Mouse (Mus musculus): Measurements from ENCODE around the gene Trmt1. TPM values are rescaled to one million over a fixed set of nuclear protein-coding genes. Genes with fewer than 3 reads are reported as not detected.

The Trmt1 gene
- total and polyA plus RNA-seq, 3 experiments: 77.0 to 160 (median 157) TPM

DNA sequence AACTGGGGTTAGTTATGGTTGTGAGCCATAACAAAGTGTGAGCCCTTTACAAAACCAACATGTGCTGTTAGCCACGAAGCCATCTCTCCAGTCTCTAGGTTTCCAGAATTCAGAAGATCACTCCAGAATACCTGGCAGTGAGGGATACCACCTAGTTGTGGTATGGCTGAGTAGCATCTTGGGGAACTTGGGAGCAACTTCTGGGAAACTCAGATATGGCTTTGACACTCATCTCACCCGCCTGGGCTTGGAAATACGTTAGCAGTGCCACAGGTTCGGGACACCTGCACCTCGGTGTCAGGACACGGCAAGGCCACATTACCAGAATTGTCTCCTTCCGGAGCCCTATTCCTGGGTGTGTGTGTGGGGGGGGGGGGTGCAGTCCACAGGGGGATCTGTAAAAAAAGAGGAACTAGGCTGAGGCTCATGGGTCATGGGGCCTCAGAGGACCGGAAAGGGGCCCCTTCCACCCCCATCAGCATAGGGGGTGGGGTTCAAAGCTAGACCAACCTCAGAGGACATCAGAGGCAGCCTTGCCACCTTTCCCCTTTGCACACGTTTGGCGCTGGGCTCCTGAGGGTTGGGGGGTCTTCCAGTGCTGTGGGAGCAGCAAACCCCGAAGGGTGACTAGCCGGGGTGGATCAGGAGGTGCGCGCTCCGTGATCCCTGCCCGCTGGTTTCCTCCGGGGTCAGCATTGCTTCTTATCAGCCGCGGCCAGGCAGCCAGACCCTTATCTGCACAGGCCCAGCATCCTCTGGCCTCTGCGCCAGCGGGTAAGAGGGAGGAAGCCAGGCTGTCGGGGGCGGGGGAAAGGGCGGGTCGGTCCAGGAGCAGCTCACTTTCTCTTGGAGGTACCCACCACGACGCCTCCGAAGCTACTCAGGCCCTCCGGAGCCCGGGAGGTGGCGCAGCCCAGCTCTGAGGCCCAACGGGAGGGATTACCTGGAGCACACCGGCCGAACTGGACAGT is 15.1 kb downstream of the Trmt1 start, which contains the start of gene Lyl1 (continued):
- TF ChIP-seq USF1 (IDR thresholded peaks at IDR 0.05; ENCODE audit: low read depth, low read length): peak; percentile 39
- peak; percentile 96 for TF ChIP-seq POLR2AphosphoS2 (IDR thresholded peaks at IDR 0.05; ENCODE audit: low read depth, low read length)
- no peak for TF ChIP-seq USF2 (conservative IDR thresholded peaks at IDR 0.05; ENCODE audit: low read depth, low read length)
- peak; percentile 93 for TF ChIP-seq ZMIZ1 (IDR thresholded peaks at IDR 0.05; ENCODE audit: low read depth, low read length)
- peak; percentile 81 for TF ChIP-seq ETS1 (conservative IDR thresholded peaks at IDR 0.05; ENCODE audit: low read depth, low read length)
- peak; percentile 63 for TF ChIP-seq HCFC1 (IDR thresholded peaks at IDR 0.05; ENCODE audit: low read depth, low read length)
- TF ChIP-seq ZC3H11A (IDR thresholded peaks at IDR 0.05; ENCODE audit: low read depth, low read length): no peak
- no peak for TF ChIP-seq ZKSCAN1 (IDR thresholded peaks at IDR 0.05; ENCODE audit: borderline replicate concordance, low read depth, low read length)
- TF ChIP-seq BHLHE40 (IDR thresholded peaks at IDR 0.05; ENCODE audit: low read depth, low read length): peak; percentile 65
- TF ChIP-seq KAT2A (IDR thresholded peaks at IDR 0.05; ENCODE audit: insufficient replicate concordance, low read length): no peak
- no peak for TF ChIP-seq JUND (conservative IDR thresholded peaks at IDR 0.05; ENCODE audit: low read depth, low read length)
- TF ChIP-seq CTCF (conservative IDR thresholded peaks at IDR 0.05 in 1 of 2, IDR thresholded peaks at IDR 0.05 in 1 of 2; ENCODE audit: low read depth in 2 of 2, low read length in 2 of 2): peak in 1 of 2 experiments; percentile 53; a peak in 2 of 4 replicates
- TF ChIP-seq MYC (IDR thresholded peaks at IDR 0.05; ENCODE audit: low read depth, low read length): peak; percentile 34; the same call in 1 of the 2 replicates
- no peak for TF ChIP-seq JUN (IDR thresholded peaks at IDR 0.05; ENCODE audit: insufficient read depth, low read depth, low read length)
- peak; percentile 68 for TF ChIP-seq MAX (IDR thresholded peaks at IDR 0.05; ENCODE audit: low read length)
- peak; percentile 90 for TF ChIP-seq NELFE (IDR thresholded peaks at IDR 0.05; ENCODE audit: low read depth, low read length)
- TF ChIP-seq POLR2A (IDR thresholded peaks at IDR 0.05; ENCODE audit: low read depth, low read length): peak; percentile 98
- peak; percentile 21; the same call in 1 of the 2 replicates for TF ChIP-seq SMC3 (IDR thresholded peaks at IDR 0.05; ENCODE audit: low read depth, low read length)
- TF ChIP-seq MXI1 (IDR thresholded peaks at IDR 0.05; ENCODE audit: low read depth, low read length): peak; percentile 37; the same call in 1 of the 2 replicates
- TF ChIP-seq RAD21 (IDR thresholded peaks at IDR 0.05; ENCODE audit: low read depth, low read length): no peak; the same call in 1 of the 2 replicates
- TF ChIP-seq TCF12 (IDR thresholded peaks at IDR 0.05; ENCODE audit: low read depth, low read length): peak; percentile 85

DNA sequence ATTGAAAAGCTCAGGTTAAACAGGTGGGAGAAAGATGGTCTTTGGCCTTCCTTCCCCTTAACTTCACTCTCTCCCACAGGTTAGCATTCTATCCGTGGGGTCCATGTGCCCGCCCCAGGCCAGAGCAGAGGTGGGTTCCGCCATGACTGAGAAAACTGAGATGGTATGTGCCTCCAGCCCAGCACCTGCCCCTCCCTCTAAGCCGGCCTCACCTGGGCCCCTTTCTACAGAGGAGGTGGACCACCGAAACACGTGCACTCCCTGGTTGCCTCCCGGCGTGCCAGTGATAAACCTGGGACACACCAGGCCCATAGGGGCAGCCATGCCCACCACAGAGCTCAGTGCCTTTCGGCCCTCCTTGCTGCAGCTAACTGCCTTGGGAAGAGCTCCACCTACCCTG is 16.5 kb downstream of the Trmt1 start:
- dilution Hi-C loops (cut with MboI; ENCODE audit: extremely low pct_ligation_motif_present, extremely low pct_unique_long_range_greater_than_20kb, low sequenced_read_pairs): no loop called here
- peaks cover 14 to 74% of the 10 kb centered on the region in 2 experiments for H3K4me1 ChIP-seq (ENCODE audit: control insufficient read depth in 1 of 2, insufficient read depth in 2 of 2)
- peak overlapping the region; percentile 53 to 79 (median 79) for H3K4me3 ChIP-seq (replicated peaks in 1 of 3; ENCODE audit: low read depth in 2 of 3, low read length in 2 of 3, poor library complexity in 1 of 3)
- peaks cover 29 to 54% of the 10 kb centered on the region in 2 experiments for H3K36me3 ChIP-seq (replicated peaks in 1 of 2; ENCODE audit: control insufficient read depth in 1 of 2, insufficient read depth in 1 of 2, low read length in 1 of 2)
- H3K27ac ChIP-seq (ENCODE audit: insufficient read depth, low read depth): peak overlapping the region; percentile 99
- H3K9ac ChIP-seq (ENCODE audit: insufficient read depth, low read depth): peak overlapping the region; percentile 81
- in situ Hi-C loops (cut with MboI; ENCODE audit: low pct_ligation_motif_present, low pct_unique_long_range_greater_than_20kb, low sequenced_read_pairs): no loop called here
- no peaks in the 10 kb centered on the region for H3K27me3 ChIP-seq (replicated peaks)
- peaks cover 18% of the 10 kb centered on the region for H3K79me2 ChIP-seq (replicated peaks; ENCODE audit: control insufficient read depth, extremely low read depth, insufficient read depth, poor library complexity, severe bottlenecking)
- TF ChIP-seq TBP (conservative IDR thresholded peaks at IDR 0.05; ENCODE audit: low read depth, low read length): no peak
- no peak for TF ChIP-seq SIN3A (IDR thresholded peaks at IDR 0.05; ENCODE audit: low read length)
- peak; percentile 38; the same call in 1 of the 2 replicates for TF ChIP-seq BHLHE40 (IDR thresholded peaks at IDR 0.05; ENCODE audit: low read depth, low read length)
- TF ChIP-seq TCF12 (IDR thresholded peaks at IDR 0.05; ENCODE audit: low read depth, low read length): no peak
- no peak for TF ChIP-seq JUND (conservative IDR thresholded peaks at IDR 0.05; ENCODE audit: low read depth, low read length)
- TF ChIP-seq ZMIZ1 (IDR thresholded peaks at IDR 0.05; ENCODE audit: low read depth, low read length): no peak
- no peak for TF ChIP-seq UBTF (IDR thresholded peaks at IDR 0.05; ENCODE audit: low read depth, low read length)
- peak; percentile 34; the same call in 1 of the 2 replicates for TF ChIP-seq MAX (IDR thresholded peaks at IDR 0.05; ENCODE audit: low read length)
- peaks cover 2% of the 10 kb centered on the region for H3K9me3 ChIP-seq (replicated peaks; ENCODE audit: low read length)
- no peak for DNase-seq (ENCODE audit: extremely low read depth)
- H3K4me2 ChIP-seq (ENCODE audit: insufficient read depth, low read depth, poor library complexity, severe bottlenecking): peak overlapping the region; percentile 57
